In the genomic region with DNA sequence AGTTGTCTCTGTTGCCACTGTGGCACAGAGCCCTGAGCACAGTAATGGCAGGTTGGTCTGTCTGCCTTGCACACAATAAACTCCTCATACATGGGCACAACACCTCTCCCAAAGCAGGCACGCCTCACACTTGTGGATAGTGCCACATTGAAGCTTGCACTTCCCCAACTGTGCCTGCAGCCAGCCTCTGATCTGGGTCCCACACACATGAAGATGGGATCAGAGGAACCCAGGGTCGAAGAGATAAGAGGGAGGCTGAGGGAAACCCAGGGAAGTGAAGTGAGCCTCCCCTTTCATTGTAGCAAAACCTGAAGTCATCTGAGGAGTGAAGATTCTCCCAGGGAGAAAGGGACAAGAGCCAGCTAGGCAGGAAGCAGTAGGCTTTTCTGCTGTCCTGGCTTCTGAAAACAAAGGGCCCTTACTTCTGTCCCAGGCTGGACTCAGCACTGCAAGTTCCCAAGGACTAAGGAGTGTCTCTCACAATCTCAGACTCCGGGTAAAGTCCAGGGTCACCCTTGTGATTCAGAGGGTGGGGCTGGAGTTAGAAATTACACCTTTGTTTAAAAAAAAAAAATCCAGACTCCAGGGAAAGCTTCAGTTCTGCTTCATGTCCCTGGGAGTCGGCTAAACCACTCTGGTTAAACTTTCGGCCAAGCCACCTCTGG, we compare ENCODE assay signal across 12 mouse cellular contexts. TPM values are rescaled to one million over a fixed set of nuclear protein-coding genes. Genes with fewer than 3 reads are reported as not detected.
A peak's percentile ranks its signal among the peaks of the same experiment; 100 is the strongest.
DNase-seq lines count a peak whose midpoint lies in the region; ATAC-seq and TF ChIP-seq lines count a peak whose summit lies in the region.
"Had no signal": no experiment of that assay in that cellular context is flagged by ENCODE, and none has a peak within 500 bp of the region (broad histone marks: within the 10 kb centered on the region; RNA-seq: fewer than 3 reads in every experiment).

No protein-coding gene starts in this region.

- no peak overlapping the region for H3K4me2 ChIP-seq in hindbrain, postnatal 0 days (ENCODE audit: low read depth, low read length)
- H3K4me2 ChIP-seq in hindbrain, embryonic 12.5 days (replicated peaks) = no peak overlapping the region
- no peak overlapping the region for H3K4me2 ChIP-seq in kidney, embryonic 16.5 days (replicated peaks; ENCODE audit: low read depth, low read length)
- H3K4me2 ChIP-seq in stomach, embryonic 14.5 days (replicated peaks; ENCODE audit: low read depth, low read length) = no peak overlapping the region
- H3K4me2 ChIP-seq: heart, embryonic 11.5 days; hindbrain, embryonic 14.5 days had no signal

- no peaks in the 10 kb centered on the region for H3K36me3 ChIP-seq in hindbrain, postnatal 0 days (ENCODE audit: insufficient read depth, low read length)
- no peaks in the 10 kb centered on the region for H3K36me3 ChIP-seq in hindbrain, embryonic 12.5 days
- no peaks in the 10 kb centered on the region for H3K36me3 ChIP-seq in kidney, embryonic 16.5 days (ENCODE audit: insufficient read depth, low read length)
- H3K36me3 ChIP-seq in stomach, embryonic 14.5 days (ENCODE audit: control insufficient read depth, insufficient read depth, low read length) = no peaks in the 10 kb centered on the region

- ATAC-seq in hindbrain, postnatal 0 days = no peak
- ATAC-seq in hindbrain, embryonic 12.5 days (ENCODE audit: low FRiP score) = no peak
- peak; percentile 64; the same call in 1 of the 2 replicates for ATAC-seq in kidney, embryonic 16.5 days (ENCODE audit: low FRiP score, low TSS enrichment)
- ATAC-seq in stomach, embryonic 14.5 days (ENCODE audit: insufficient number of reproducible peaks, insufficient read depth, low FRiP score, low read depth) = peak; percentile 65

- 0 out of 2 replicates have a peak, but pooled peaks cover 19% of the 10 kb centered on the region for H3K4me1 ChIP-seq in hindbrain, postnatal 0 days (ENCODE audit: insufficient read depth, low read length)
- peaks cover 4% of the 10 kb centered on the region; the same call in 1 of the 2 replicates for H3K4me1 ChIP-seq in hindbrain, embryonic 12.5 days
- peaks cover 27% of the 10 kb centered on the region for H3K4me1 ChIP-seq in kidney, embryonic 16.5 days (ENCODE audit: insufficient read depth, low read length)
- peaks cover 37% of the 10 kb centered on the region for H3K4me1 ChIP-seq in stomach, embryonic 14.5 days (ENCODE audit: control insufficient read depth, insufficient read depth, low read length)

- intact Hi-C loops in gastrocnemius, adult 2 months (cut with DNase I) = no loop called here

- H3K4me3 ChIP-seq in hindbrain, postnatal 0 days (ENCODE audit: low read length) = no peak overlapping the region
- H3K4me3 ChIP-seq in hindbrain, embryonic 12.5 days = no peak overlapping the region
- H3K4me3 ChIP-seq in kidney, embryonic 16.5 days (ENCODE audit: low read length) = no peak overlapping the region
- H3K4me3 ChIP-seq in stomach, embryonic 14.5 days (ENCODE audit: low read depth, low read length) = no peak overlapping the region
- no peak overlapping the region for H3K4me3 ChIP-seq in gastrocnemius, adult 2 months

- no peak for TF ChIP-seq CTCF in hindbrain, postnatal 0 days (IDR thresholded peaks at IDR 0.05; ENCODE audit: low read depth)
- TF ChIP-seq CTCF in gastrocnemius, adult 2 months (IDR thresholded peaks at IDR 0.05) = no peak

- DNase-seq in hindbrain, postnatal 0 days (ENCODE audit: low spot score) = no peak
- DNase-seq in MEL-GATA-1-ER (ENCODE audit: extremely low read depth, low read depth) = peak; percentile 62
- no peak for DNase-seq in gastrocnemius, adult 2 months
- DNase-seq in heart, adult 9 months (ENCODE audit: low spot score in 2 of 2) = no peak
- DNase-seq in neural tube, embryonic 10.5 days (ENCODE audit: extremely low spot score, low spot score) = no peak
- DNase-seq: midbrain, embryonic 14.5 days; right cerebral cortex, postnatal 25 days had no signal

- H3K9ac ChIP-seq in hindbrain, postnatal 0 days (replicated peaks; ENCODE audit: low read length) = no peak overlapping the region
- no peak overlapping the region for H3K9ac ChIP-seq in hindbrain, embryonic 12.5 days
- no peak overlapping the region; the same call in 1 of the 2 replicates for H3K9ac ChIP-seq in kidney, embryonic 16.5 days (replicated peaks; ENCODE audit: low read length)
- H3K9ac ChIP-seq in stomach, embryonic 14.5 days (replicated peaks; ENCODE audit: low read depth, low read length) = no peak overlapping the region
- H3K9ac ChIP-seq: hindbrain, embryonic 14.5 days had no signal

- H3K9me3 ChIP-seq in hindbrain, postnatal 0 days (ENCODE audit: low read length) = no peaks in the 10 kb centered on the region
- no peaks in the 10 kb centered on the region for H3K9me3 ChIP-seq in hindbrain, embryonic 12.5 days (replicated peaks)
- no peaks in the 10 kb centered on the region for H3K9me3 ChIP-seq in kidney, embryonic 16.5 days (ENCODE audit: low read length)
- no peaks in the 10 kb centered on the region for H3K9me3 ChIP-seq in stomach, embryonic 14.5 days (ENCODE audit: control insufficient read depth, low read depth, low read length)

- WGBS in hindbrain, postnatal 0 days = 69% methylated on average over 5 of the region's 5 CpGs
- 65% methylated on average over 5 of the region's 5 CpGs for WGBS in hindbrain, embryonic 12.5 days
- 63% methylated on average over 5 of the region's 5 CpGs for WGBS in kidney, embryonic 16.5 days
- WGBS in stomach, embryonic 14.5 days = 55% methylated on average over 5 of the region's 5 CpGs

- peak overlapping the region; percentile 26; the same call in 1 of the 2 replicates for H3K27ac ChIP-seq in hindbrain, postnatal 0 days
- H3K27ac ChIP-seq in hindbrain, embryonic 12.5 days = no peak overlapping the region
- H3K27ac ChIP-seq in kidney, embryonic 16.5 days (ENCODE audit: low read length) = peak overlapping the region; percentile 69
- peak overlapping the region; percentile 77 for H3K27ac ChIP-seq in stomach, embryonic 14.5 days (ENCODE audit: low read length)
- no peak overlapping the region for H3K27ac ChIP-seq in gastrocnemius, adult 2 months
- H3K27ac ChIP-seq: hindbrain, embryonic 14.5 days had no signal

- no peaks in the 10 kb centered on the region for H3K27me3 ChIP-seq in hindbrain, postnatal 0 days (ENCODE audit: insufficient read depth, low read length)
- no peaks in the 10 kb centered on the region for H3K27me3 ChIP-seq in hindbrain, embryonic 12.5 days
- no peaks in the 10 kb centered on the region for H3K27me3 ChIP-seq in kidney, embryonic 16.5 days (ENCODE audit: insufficient read depth, low read length)
- no peaks in the 10 kb centered on the region for H3K27me3 ChIP-seq in stomach, embryonic 14.5 days (ENCODE audit: control insufficient read depth, insufficient read depth, low read length)

RNA-seq across cellular contexts. Expression of gene Gna13, which starts 12.8 kb away (rescaled TPM):
- 55.0 and 69.3 TPM in 2 replicates for total RNA-seq in hindbrain, postnatal 0 days (2014; rRNA removed)
- polyA plus RNA-seq in hindbrain, postnatal 0 days (2015; fragmentation: Nextera tagmentation; extraction: Ambion mirVana) = 38.1 and 44.4 TPM in 2 replicates
- polyA plus RNA-seq in hindbrain, embryonic 12.5 days (2016; fragmentation: Nextera tagmentation; extraction: Ambion mirVana) = 21.9 and 22.9 TPM in 2 replicates
- 22.0 and 24.1 TPM in 2 replicates for polyA plus RNA-seq in kidney, embryonic 16.5 days (2015; fragmentation: Nextera tagmentation; extraction: Ambion mirVana)
- 34.0 and 35.7 TPM in 2 replicates for polyA plus RNA-seq in stomach, embryonic 14.5 days (2014; fragmentation: Nextera tagmentation; extraction: Ambion mirVana)
- 10 to 100 TPM; 25.6 to 27.8 TPM for total RNA-seq in gastrocnemius, adult 2 months (2021)

RNA-seq across cellular contexts. Expression of gene Rgs9, which starts 51.9 kb away (rescaled TPM):
- 28.5 and 30.3 TPM in 2 replicates for total RNA-seq in hindbrain, postnatal 0 days (2014; rRNA removed)
- 13.4 and 14.3 TPM in 2 replicates for polyA plus RNA-seq in hindbrain, postnatal 0 days (2015; fragmentation: Nextera tagmentation; extraction: Ambion mirVana)
- polyA plus RNA-seq in hindbrain, embryonic 12.5 days (2016; fragmentation: Nextera tagmentation; extraction: Ambion mirVana) = 3.3 and 4.5 TPM in 2 replicates
- 1.2 and 1.9 TPM in 2 replicates for polyA plus RNA-seq in kidney, embryonic 16.5 days (2015; fragmentation: Nextera tagmentation; extraction: Ambion mirVana)
- polyA plus RNA-seq in stomach, embryonic 14.5 days (2014; fragmentation: Nextera tagmentation; extraction: Ambion mirVana) = 1.4 and 2.2 TPM in 2 replicates
- under 1 TPM; 0.13 to 0.20 TPM for total RNA-seq in gastrocnemius, adult 2 months (2021)

Comparison
In these comparisons a context has a peak if more than half of its experiments do, and no peak if none do; other contexts are left out.
1. H3K27ac ChIP-seq: peak in hindbrain, postnatal 0 days (single experiment), kidney, embryonic 16.5 days (single experiment) and stomach, embryonic 14.5 days (single experiment); none in hindbrain, embryonic 12.5 days (single experiment) and gastrocnemius, adult 2 months (single experiment).
2. ATAC-seq: peak in kidney, embryonic 16.5 days (single experiment) and stomach, embryonic 14.5 days (single experiment); none in hindbrain, postnatal 0 days (single experiment) and hindbrain, embryonic 12.5 days (single experiment).